Mouse (Mus musculus) MEL (cell line): Measurements from ENCODE around the gene Alkbh4.

Experiments used
- CTCF ChIP-seq, 3 experiments: IDR thresholded peaks in 2 of 3; conservative IDR thresholded peaks in 1 of 3; 2 replicates each; pipeline ENCODE4 v1.5.1; 2011 to 2012; ENCODE audit warnings: low read length in 3 of 3, low read depth in 2 of 3, mild to moderate bottlenecking in 2 of 3, improper control_type of control experiment in 1 of 3, inconsistent platforms in 1 of 3, mixed read lengths in 1 of 3, moderate library complexity in 1 of 3; ENCODE audit not compliant: control insufficient read depth in 1 of 3, insufficient read depth in 1 of 3, poor library complexity in 1 of 3, severe bottlenecking in 1 of 3
- EP300 ChIP-seq, 2 experiments: IDR thresholded peaks; 2 replicates each; pipeline ENCODE4 v1.6.1; 2011; ENCODE audit warnings: improper control_type of control experiment in 2 of 2, low read length in 2 of 2, low read depth in 1 of 2, mild to moderate bottlenecking in 1 of 2
- MAZ ChIP-seq: IDR thresholded peaks from 2 replicates; pipeline ENCODE4 v1.6.1; 2012; ENCODE audit warnings: low read depth, mild to moderate bottlenecking, inconsistent platforms, low read length, improper control_type of control experiment
- NRF1 ChIP-seq: IDR thresholded peaks from 2 replicates; pipeline ENCODE4 v1.6.1; 2014; ENCODE audit warnings: low read depth, mild to moderate bottlenecking, inconsistent platforms, low read length, improper control_type of control experiment, moderate library complexity; ENCODE audit not compliant: poor library complexity, insufficient read depth, severe bottlenecking
- POLR2A ChIP-seq, 2 experiments: IDR thresholded peaks; 2 replicates each; pipeline ENCODE4 v1.6.1; 2011 to 2012; ENCODE audit warnings: low read length in 2 of 2, mild to moderate bottlenecking in 2 of 2, control low read depth in 1 of 2, improper control_type of control experiment in 1 of 2, low read depth in 1 of 2, moderate library complexity in 1 of 2; ENCODE audit not compliant: control insufficient read depth in 1 of 2, insufficient read depth in 1 of 2, poor library complexity in 1 of 2
- SMC3 ChIP-seq: IDR thresholded peaks from 2 replicates; pipeline ENCODE4 v1.6.1; 2011; ENCODE audit warnings: low read depth, low read length, improper control_type of control experiment
- ZKSCAN1 ChIP-seq: IDR thresholded peaks from 2 replicates; pipeline ENCODE4 v1.6.1; 2012; ENCODE audit warnings: low read depth, mild to moderate bottlenecking, inconsistent platforms, low read length, improper control_type of control experiment, moderate library complexity
- ZNF384 ChIP-seq: IDR thresholded peaks from 2 replicates; pipeline ENCODE4 v1.6.1; 2012; ENCODE audit warnings: low read depth, mild to moderate bottlenecking, inconsistent platforms, low read length, improper control_type of control experiment

DNA sequence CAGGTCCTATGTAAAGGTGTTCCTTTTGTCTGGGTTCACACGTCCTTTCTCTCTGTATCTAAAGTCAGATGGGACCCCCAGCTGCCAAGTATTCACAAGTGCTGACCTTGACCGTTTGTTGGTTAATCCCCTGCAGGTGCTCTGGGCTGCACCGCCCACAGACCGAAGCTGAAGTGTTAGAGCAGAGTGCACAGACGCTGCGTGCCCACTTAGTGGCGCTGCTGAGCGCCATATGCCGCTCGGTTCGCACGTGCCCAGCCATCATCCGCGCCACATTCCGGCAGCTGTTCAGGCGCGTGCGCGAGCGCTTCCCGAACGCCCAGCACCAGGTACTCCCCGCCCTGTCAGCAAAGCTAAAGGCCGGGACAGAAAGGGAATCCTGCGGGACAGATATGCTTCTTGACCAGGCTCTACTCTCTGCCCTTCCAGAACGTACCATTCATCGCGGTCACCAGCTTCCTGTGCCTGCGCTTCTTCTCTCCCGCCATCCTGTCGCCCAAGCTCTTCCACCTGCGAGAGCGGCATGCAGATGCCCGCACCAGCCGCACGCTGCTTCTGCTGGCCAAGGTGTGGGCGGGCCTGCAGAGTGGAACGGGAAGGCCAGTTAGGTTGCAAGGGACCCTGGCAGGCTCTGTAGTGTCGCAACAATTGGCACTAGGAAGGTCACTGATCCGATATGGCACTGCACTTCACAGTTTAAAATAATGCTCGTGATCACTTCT lies 33.7 kb upstream of the Alkbh4 start:
- TF ChIP-seq EP300 (IDR thresholded peaks at IDR 0.05; ENCODE audit: low read depth in 1 of 2, low read length in 2 of 2) (no peak), POLR2A (IDR thresholded peaks at IDR 0.05; ENCODE audit: control insufficient read depth in 1 of 2, insufficient read depth in 1 of 2, low read depth in 1 of 2, low read length in 2 of 2, poor library complexity in 1 of 2) (peak; percentile 34 to 69; a peak in 1 of 4 replicates), NRF1 (peak; percentile 87), MAZ (no peak), CTCF (IDR thresholded peaks at IDR 0.05 in 2 of 3, conservative IDR thresholded peaks at IDR 0.05 in 1 of 3; ENCODE audit: control insufficient read depth in 1 of 3, insufficient read depth in 1 of 3, low read depth in 2 of 3, low read length in 3 of 3, poor library complexity in 1 of 3, severe bottlenecking in 1 of 3) (peak; percentile 85 to 92 (median 90)), ZKSCAN1 (no peak), ZNF384 (no peak), SMC3 (peak; percentile 88)
